16 mouse cellular contexts compared by ENCODE assay signal in the genomic region with DNA sequence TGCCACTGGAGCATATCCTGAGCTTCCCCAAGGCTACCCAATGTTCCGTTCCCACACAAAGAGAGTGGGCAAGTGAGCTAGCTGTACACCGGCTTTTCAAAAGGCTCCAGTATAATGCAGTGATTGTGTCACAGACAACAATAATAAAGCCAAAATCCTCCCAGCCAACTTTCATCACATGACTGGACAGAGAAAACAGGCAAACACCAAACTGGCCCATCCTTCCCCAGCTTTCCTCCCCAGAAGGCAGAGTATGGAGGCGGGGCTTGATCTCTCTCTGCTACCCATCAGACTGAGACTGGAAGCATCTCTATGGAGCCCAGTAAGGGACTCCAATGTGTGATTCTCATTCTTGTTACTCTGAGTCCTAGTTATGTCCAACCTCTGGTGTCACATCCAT.
"Had no signal": no experiment of that assay in that cellular context is flagged by ENCODE, and none has a peak within 500 bp of the region (broad histone marks: within the 10 kb centered on the region; RNA-seq: fewer than 3 reads in every experiment).

No protein-coding gene starts in this region.

- H3K4me3 ChIP-seq: hindbrain, embryonic 15.5 days; limb, embryonic 13.5 days; midbrain, embryonic 13.5 days; myocyte; neural tube, embryonic 15.5 days had no signal

- H3K27ac ChIP-seq: hindbrain, embryonic 15.5 days; kidney, postnatal 0 days; limb, embryonic 13.5 days; liver, embryonic 14.5 days; midbrain, embryonic 13.5 days; neural tube, embryonic 15.5 days had no signal

- DNase-seq: kidney, adult 8-10 months; kidney, postnatal 36 days; left cerebral cortex, postnatal 4 days; lung, adult 2 months; lung, postnatal 36 days; right cerebral cortex, postnatal 4 days; spleen, adult 18-20 months; thymus, adult 2 months; thymus, postnatal 25 days had no signal
